Mouse (Mus musculus) hindbrain, embryonic 16.5 days (tissue): ENCODE measurements around the gene Ano1. TPM values are rescaled to one million over a fixed set of nuclear protein-coding genes. Genes with fewer than 3 reads are reported as not detected.

Experiments
- ATAC-seq: fragments of 200-750 bp; cut with Nextera tagmentation; 2 replicates; pipeline ENCODE4 v1.8.0; 2017; ENCODE audit warnings: moderate TSS enrichment, moderate library complexity
- H3K27ac ChIP-seq: fragments of 300-500 bp; sonication (generic); 2 replicates; pipeline ENCODE4 v1.5.1; 2014; ENCODE audit warnings: low read depth, mild to moderate bottlenecking, control low read depth, low read length, moderate library complexity
- H3K27me3 ChIP-seq: fragments of 300-500 bp; sonication (generic); replicated peaks from 2 replicates; pipeline ENCODE4 v1.6.1; 2014; ENCODE audit warnings: low read length; ENCODE audit not compliant: control insufficient read depth, insufficient read depth
- H3K36me3 ChIP-seq: fragments of 300-500 bp; sonication (generic); 2 replicates; pipeline ENCODE4 v1.6.1; 2014; ENCODE audit warnings: mild to moderate bottlenecking, low read length, moderate library complexity, mixed read lengths; ENCODE audit not compliant: control insufficient read depth, insufficient read depth
- H3K4me1 ChIP-seq: fragments of 300-500 bp; sonication (generic); 2 replicates; pipeline ENCODE4 v1.6.1; 2014; ENCODE audit warnings: low read depth, low read length; ENCODE audit not compliant: control insufficient read depth, insufficient read depth
- H3K4me2 ChIP-seq: fragments of 300-500 bp; sonication (generic); 2 replicates; pipeline ENCODE4 v1.6.1; 2014; ENCODE audit warnings: mild to moderate bottlenecking, low read length, control low read depth, moderate library complexity
- H3K4me3 ChIP-seq: fragments of 300-500 bp; sonication (generic); 2 replicates; pipeline ENCODE4 v1.5.1; 2014; ENCODE audit warnings: mild to moderate bottlenecking, low read length, control low read depth, moderate library complexity
- H3K9ac ChIP-seq: fragments of 300-500 bp; sonication (generic); 2 replicates; pipeline ENCODE4 v1.6.1; 2014; ENCODE audit warnings: low read depth, mild to moderate bottlenecking, control low read depth, low read length, moderate library complexity
- H3K9me3 ChIP-seq: fragments of 300-500 bp; sonication (generic); 2 replicates; pipeline ENCODE4 v1.6.1; 2014; ENCODE audit warnings: mild to moderate bottlenecking, low read length, moderate library complexity; ENCODE audit not compliant: control insufficient read depth
- WGBS: fragments of 180-500 bp; shearing (Covaris S2); extraction: QIAGEN DNeasy Blood & Tissue Kit; methylation state at CpG from one replicate; pipeline ENCODE4 v1.1.7; 2014; 5-methylcytosine and 5-hydroxymethylcytosine counted together
- polyA plus RNA-seq: library from polyadenylated mRNA; unstranded; fragments of >200 nt; fragmentation: Nextera tagmentation; extraction: Ambion mirVana; gene quantifications from 2 replicates; pipeline ENCODE4 v1.2.1, GENCODE M21; 2015

The Ano1 gene
- polyA plus RNA-seq, 1 experiment from 2014 or later, result 5.2 TPM

DNA sequence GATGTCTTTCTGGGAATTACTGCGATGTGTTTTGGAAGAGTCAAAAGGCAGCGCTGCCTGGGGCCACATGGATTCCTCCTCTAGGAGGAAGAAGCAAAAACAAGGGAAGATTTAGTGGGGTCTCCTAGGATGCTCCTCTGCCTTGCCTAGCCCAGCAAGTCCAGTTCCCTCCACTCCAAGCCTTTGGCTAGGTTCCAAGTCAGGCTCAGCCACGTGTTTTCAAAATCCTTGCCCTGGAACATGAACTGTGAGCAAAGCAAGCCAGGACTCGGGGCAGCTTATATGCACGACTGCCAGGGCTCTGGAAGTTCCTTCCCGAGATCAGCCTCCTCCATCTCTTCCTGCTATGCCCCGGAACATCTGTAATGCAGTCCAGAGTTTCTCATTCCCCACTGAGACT is 62.6 kb downstream of the Ano1 start:
- 50% methylated on average over 7 of the region's 7 CpGs for WGBS
- no peak for ATAC-seq

DNA sequence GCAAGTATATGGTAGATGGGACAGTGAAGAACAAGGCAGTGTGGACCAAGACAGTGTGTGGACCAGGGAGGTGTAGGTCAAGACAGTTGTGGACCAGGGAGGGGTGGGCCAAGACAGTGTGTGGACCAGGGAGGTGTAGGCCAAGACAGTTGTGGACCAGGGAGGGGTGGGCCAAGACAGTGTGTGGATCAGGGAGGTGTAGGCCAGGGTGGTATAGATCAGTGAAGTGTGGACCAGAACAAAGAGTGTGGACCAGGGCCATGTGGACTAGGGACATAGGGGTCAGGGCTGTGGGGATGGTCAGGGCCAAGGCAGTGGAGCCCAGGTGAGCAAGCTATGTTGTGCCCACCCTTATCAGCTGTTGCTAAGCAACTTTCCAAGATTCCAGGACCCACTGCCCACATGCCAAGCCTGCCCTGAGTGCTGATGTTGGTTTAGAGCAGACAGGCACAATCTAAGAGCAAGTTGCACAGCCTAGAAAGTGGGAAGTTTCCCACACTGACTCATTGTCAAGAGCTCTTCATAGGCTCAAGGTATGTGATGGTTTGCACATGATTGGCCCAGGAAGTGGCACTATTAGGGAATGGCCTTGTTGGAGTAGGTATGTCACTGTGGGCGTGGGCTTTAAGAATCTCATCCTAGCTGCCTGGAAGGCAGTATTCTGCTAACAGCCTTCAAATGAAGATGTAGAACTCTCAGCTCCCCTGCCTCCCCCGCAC is 64.0 kb downstream of the Ano1 start:
- Histone ChIP-seq H3K9me3 (no peaks in the 10 kb centered on the region), H3K36me3 (no peaks in the 10 kb centered on the region), H3K27me3 (no peaks in the 10 kb centered on the region), H3K4me2 (no peak overlapping the region), H3K27ac (no peak overlapping the region), H3K4me1 (no peaks in the 10 kb centered on the region), H3K4me3 (no peak overlapping the region), H3K9ac (no peak overlapping the region)
- 0 out of 2 replicates have a peak, but pooled peaks have one; percentile 37 for ATAC-seq
- WGBS, result 96% methylated on average over 2 of the region's 2 CpGs

More for the DNA sequence above, 62.6 kb downstream of the Ano1 start:
- Histone ChIP-seq H3K9me3 (no peaks in the 10 kb centered on the region), H3K27ac (no peak overlapping the region), H3K4me2 (no peak overlapping the region), H3K9ac (no peak overlapping the region), H3K36me3 (no peaks in the 10 kb centered on the region), H3K4me1 (no peaks in the 10 kb centered on the region), H3K4me3 (no peak overlapping the region), H3K27me3 (no peaks in the 10 kb centered on the region)

DNA sequence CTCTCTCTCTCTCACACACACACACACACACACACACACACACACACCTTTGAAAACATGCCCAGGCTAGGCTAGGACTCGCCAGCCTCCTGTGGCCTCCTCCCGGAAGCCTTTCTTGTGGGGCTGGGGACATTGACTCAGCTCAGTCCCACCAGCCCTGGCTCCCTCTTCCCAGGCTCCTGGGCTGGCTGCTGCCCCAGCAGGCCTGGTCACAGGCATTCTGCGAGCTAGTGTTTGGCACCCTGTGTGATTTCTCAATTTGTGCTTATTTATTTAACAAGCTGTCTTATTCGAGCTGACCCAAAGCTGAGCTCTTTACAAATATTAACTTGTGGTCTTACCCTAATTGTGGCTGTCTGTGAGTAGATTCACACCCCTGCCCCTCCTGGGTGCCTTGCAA is 66.8 kb downstream of the Ano1 start:
- 60% methylated on average over 4 of the region's 4 CpGs for WGBS
- no peaks in the 10 kb centered on the region for H3K9me3 ChIP-seq
- no peak overlapping the region for H3K9ac ChIP-seq
- no peak overlapping the region for H3K27ac ChIP-seq
- ATAC-seq, result no peak
- no peaks in the 10 kb centered on the region for H3K4me1 ChIP-seq
- no peak overlapping the region for H3K4me3 ChIP-seq
- no peak overlapping the region for H3K4me2 ChIP-seq
- no peaks in the 10 kb centered on the region for H3K36me3 ChIP-seq
- 0 out of 2 replicates have a peak, but pooled peaks cover 2% of the 10 kb centered on the region for H3K27me3 ChIP-seq

- Histone ChIP-seq H3K36me3 (no peaks in the 10 kb centered on the region), H3K4me2 (no peak overlapping the region), H3K27me3 (peaks cover 6% of the 10 kb centered on the region; the same call in 1 of the 2 replicates), H3K4me1 (no peaks in the 10 kb centered on the region), H3K27ac (no peak overlapping the region), H3K4me3 (no peak overlapping the region), H3K9me3 (no peaks in the 10 kb centered on the region), H3K9ac (no peak overlapping the region)
- peak; percentile 63; the same call in 1 of the 2 replicates for ATAC-seq
- 15% methylated on average over 5 of the region's 5 CpGs for WGBS
These were observed 67.3 kb downstream of the Ano1 start for GRCm38 (mm10) chr7:144684467-144684866.

DNA sequence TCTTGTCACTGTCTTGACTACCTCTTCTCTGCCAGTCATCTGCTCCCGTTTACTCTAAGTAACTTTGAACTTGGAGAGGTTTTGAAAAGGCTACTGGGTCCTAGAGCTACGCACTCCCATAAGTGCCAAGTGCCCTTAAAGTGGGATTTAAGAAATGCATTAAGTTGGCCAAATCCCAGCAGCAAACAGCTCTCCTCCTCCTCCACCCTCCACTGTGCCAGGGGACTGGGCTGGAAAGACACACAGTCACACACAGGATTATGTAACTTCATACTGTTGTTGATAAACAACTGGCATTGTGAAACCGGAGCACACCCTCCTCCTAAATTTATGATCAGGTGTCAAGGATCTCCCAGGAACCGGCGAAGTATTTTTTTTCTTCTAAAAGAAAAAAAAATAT is 71.7 kb downstream of the Ano1 start:
- no peak overlapping the region for H3K4me3 ChIP-seq
- H3K27me3 ChIP-seq, result peaks cover 13% of the 10 kb centered on the region
- no peaks in the 10 kb centered on the region for H3K36me3 ChIP-seq

GRCm38 (mm10) chr7:144678241-144679030 is 73.3 kb downstream of the Ano1 start:
- H3K4me2 ChIP-seq, result peak overlapping the region; percentile 88
- peak overlapping the region; percentile 51 for H3K9ac ChIP-seq
- WGBS, result 9% methylated on average over 58 of the region's 68 CpGs
- ATAC-seq, result 0 out of 2 replicates have a peak, but pooled peaks have one; percentile 45
- peaks cover 13% of the 10 kb centered on the region for H3K27me3 ChIP-seq
- H3K36me3 ChIP-seq, result no peaks in the 10 kb centered on the region
- H3K4me1 ChIP-seq, result peaks cover 7% of the 10 kb centered on the region
- H3K4me3 ChIP-seq, result peak overlapping the region; percentile 49
- no peaks in the 10 kb centered on the region for H3K9me3 ChIP-seq
- no peak overlapping the region for H3K27ac ChIP-seq

More for the DNA sequence above, 71.7 kb downstream of the Ano1 start:
- H3K9me3 ChIP-seq, result no peaks in the 10 kb centered on the region
- H3K4me2 ChIP-seq, result no peak overlapping the region
- ATAC-seq, result no peak
- 85% methylated on average over 5 of the region's 5 CpGs for WGBS
- peaks cover 7% of the 10 kb centered on the region for H3K4me1 ChIP-seq
- H3K27ac ChIP-seq, result no peak overlapping the region
- H3K9ac ChIP-seq, result no peak overlapping the region

- Histone ChIP-seq H3K27ac (no peak overlapping the region), H3K9me3 (no peaks in the 10 kb centered on the region), H3K4me2 (no peak overlapping the region), H3K4me3 (no peak overlapping the region), H3K27me3 (peaks cover 13% of the 10 kb centered on the region), H3K9ac (no peak overlapping the region), H3K4me1 (peaks cover 7% of the 10 kb centered on the region), H3K36me3 (no peaks in the 10 kb centered on the region)
- 0 out of 2 replicates have a peak, but pooled peaks have one; percentile 45 for ATAC-seq
- 32% methylated on average over 11 of the region's 12 CpGs for WGBS
These were observed 74.3 kb downstream of the Ano1 start for GRCm38 (mm10) chr7:144677341-144678086.

DNA sequence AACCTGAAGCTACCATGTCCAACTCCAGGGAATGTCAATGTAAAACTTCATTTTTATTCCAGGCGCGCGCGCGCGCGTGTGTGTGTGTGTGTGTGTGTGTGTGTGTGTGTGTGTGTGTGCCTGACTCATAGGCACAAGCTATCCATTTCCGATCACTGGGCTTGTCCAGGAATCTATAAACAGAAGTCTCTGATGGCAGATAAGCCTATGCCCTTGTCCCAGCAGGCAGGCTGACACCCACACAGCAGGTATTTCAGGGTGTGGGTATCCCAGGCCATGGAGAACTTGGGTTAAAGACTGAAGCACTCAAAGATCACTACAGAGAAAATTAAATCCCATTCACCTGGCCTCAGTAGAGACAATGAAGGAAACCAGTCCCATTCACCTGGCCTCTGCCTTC is 76.1 kb downstream of the Ano1 start:
- Histone ChIP-seq H3K27ac (no peak overlapping the region), H3K9ac (no peak overlapping the region), H3K27me3 (peaks cover 12% of the 10 kb centered on the region), H3K4me3 (no peak overlapping the region), H3K4me1 (peaks cover 7% of the 10 kb centered on the region), H3K36me3 (no peaks in the 10 kb centered on the region), H3K4me2 (no peak overlapping the region), H3K9me3 (no peaks in the 10 kb centered on the region)
- 97% methylated on average over 8 of the region's 8 CpGs for WGBS
- ATAC-seq, result no peak

- H3K9ac ChIP-seq, result no peak overlapping the region
- H3K36me3 ChIP-seq, result no peaks in the 10 kb centered on the region
- no peak for ATAC-seq
- H3K4me1 ChIP-seq, result no peaks in the 10 kb centered on the region
- H3K4me3 ChIP-seq, result no peak overlapping the region
- H3K27ac ChIP-seq, result no peak overlapping the region
- no peaks in the 10 kb centered on the region for H3K9me3 ChIP-seq
- H3K27me3 ChIP-seq, result no peaks in the 10 kb centered on the region
- 96% methylated on average over 2 of the region's 2 CpGs for WGBS
- no peak overlapping the region for H3K4me2 ChIP-seq
These were observed 81.9 kb downstream of the Ano1 start for GRCm38 (mm10) chr7:144669895-144670294.
